11 mouse cellular contexts compared by ENCODE assay signal in the genomic region with DNA sequence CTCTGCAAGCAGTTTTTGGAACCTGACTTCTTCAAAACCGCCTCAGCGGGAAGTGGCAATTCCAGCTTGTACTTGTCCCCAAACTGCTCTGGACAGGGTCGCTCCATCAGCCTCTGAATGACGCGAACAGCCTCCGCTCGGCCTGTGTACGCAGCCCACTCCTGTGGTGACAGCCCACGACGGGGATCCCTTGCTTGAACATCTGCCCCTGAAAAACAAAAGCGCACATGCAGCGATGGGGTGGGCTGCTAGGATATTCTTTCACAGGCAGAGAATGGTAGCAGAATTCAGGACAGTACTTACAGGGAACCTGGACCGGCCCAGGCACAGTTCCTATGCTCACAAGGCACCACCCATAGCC.
A peak's percentile ranks its signal among the peaks of the same experiment; 100 is the strongest.
DNase-seq lines count a peak whose midpoint lies in the region; ATAC-seq lines count a peak whose summit lies in the region.
"Had no signal": no experiment of that assay in that cellular context is flagged by ENCODE, and none has a peak within 500 bp of the region (broad histone marks: within the 10 kb centered on the region; RNA-seq: fewer than 3 reads in every experiment).

No protein-coding gene starts in this region.

- H3K9ac ChIP-seq in heart, embryonic 16.5 days (ENCODE audit: low read length): no peak overlapping the region; the same call in 1 of the 2 replicates
- peak overlapping the region; percentile 41; the same call in 1 of the 2 replicates for H3K9ac ChIP-seq in hindbrain, embryonic 15.5 days

- H3K9me3 ChIP-seq in heart, embryonic 16.5 days (replicated peaks; ENCODE audit: control insufficient read depth, low read length): no peaks in the 10 kb centered on the region
- no peaks in the 10 kb centered on the region for H3K9me3 ChIP-seq in embryonic facial prominence, embryonic 10.5 days
- H3K9me3 ChIP-seq in hindbrain, embryonic 15.5 days: no peaks in the 10 kb centered on the region

- peak overlapping the region; percentile 13; the same call in 1 of the 2 replicates for H3K4me3 ChIP-seq in heart, embryonic 16.5 days (ENCODE audit: low read length)
- peak overlapping the region; percentile 51 for H3K4me3 ChIP-seq in embryonic facial prominence, embryonic 10.5 days
- H3K4me3 ChIP-seq in hindbrain, embryonic 15.5 days: peak overlapping the region; percentile 38

- WGBS in heart, embryonic 16.5 days: 22% methylated on average over 13 of the region's 13 CpGs
- 24% methylated on average over 13 of the region's 13 CpGs for WGBS in embryonic facial prominence, embryonic 10.5 days
- WGBS in hindbrain, embryonic 15.5 days: 16% methylated on average over 13 of the region's 13 CpGs

- H3K4me1 ChIP-seq in heart, embryonic 16.5 days (ENCODE audit: control insufficient read depth, insufficient read depth, low read length): peaks cover 21% of the 10 kb centered on the region
- peaks cover 38% of the 10 kb centered on the region for H3K4me1 ChIP-seq in embryonic facial prominence, embryonic 10.5 days
- H3K4me1 ChIP-seq in hindbrain, embryonic 15.5 days (replicated peaks): peaks cover 26% of the 10 kb centered on the region

- no peaks in the 10 kb centered on the region for H3K36me3 ChIP-seq in heart, embryonic 16.5 days (ENCODE audit: control insufficient read depth, insufficient read depth)
- H3K36me3 ChIP-seq in embryonic facial prominence, embryonic 10.5 days (replicated peaks): no peaks in the 10 kb centered on the region
- no peaks in the 10 kb centered on the region for H3K36me3 ChIP-seq in hindbrain, embryonic 15.5 days

- no peak overlapping the region for H3K27ac ChIP-seq in heart, embryonic 16.5 days (ENCODE audit: low read length)
- no peak overlapping the region for H3K27ac ChIP-seq in embryonic facial prominence, embryonic 10.5 days (replicated peaks)
- H3K27ac ChIP-seq in hindbrain, embryonic 15.5 days (replicated peaks): no peak overlapping the region

- DNase-seq in heart, postnatal 36 days: no peak
- DNase-seq in embryonic facial prominence, embryonic 10.5 days (ENCODE audit: low spot score): peak; percentile 25
- DNase-seq in neural tube, embryonic 10.5 days (ENCODE audit: extremely low spot score, low spot score): peak; percentile 40
- DNase-seq in gastrocnemius, postnatal 14 days: no peak
- DNase-seq in ovary, postnatal 36 days (ENCODE audit: low spot score): no peak
- DNase-seq in layer of hippocampus, adult 9-10 months (ENCODE audit: low spot score): no peak
- DNase-seq: adrenal gland, postnatal 10 days; cerebellum, postnatal 14 days; gastrocnemius, postnatal 10 days had no signal

- H3K27me3 ChIP-seq in heart, embryonic 16.5 days (ENCODE audit: control insufficient read depth, insufficient read depth, low read length): peaks cover 20% of the 10 kb centered on the region
- peaks cover 56% of the 10 kb centered on the region for H3K27me3 ChIP-seq in embryonic facial prominence, embryonic 10.5 days (replicated peaks; ENCODE audit: low read depth, poor library complexity, severe bottlenecking)
- peaks cover 9% of the 10 kb centered on the region; the same call in 1 of the 2 replicates for H3K27me3 ChIP-seq in hindbrain, embryonic 15.5 days

- peak overlapping the region; percentile 52 for H3K4me2 ChIP-seq in heart, embryonic 16.5 days (ENCODE audit: low read depth, low read length)
- H3K4me2 ChIP-seq in hindbrain, embryonic 15.5 days: peak overlapping the region; percentile 78

- ATAC-seq in heart, embryonic 16.5 days (replicated peaks; ENCODE audit: extremely low read depth, insufficient read depth, low FRiP score): no peak
- ATAC-seq in hindbrain, embryonic 15.5 days (ENCODE audit: low FRiP score, low read depth): peak; percentile 42

- intact Hi-C loops in heart, postnatal 36 days (cut with DNase I): no loop called here
- intact Hi-C loops in gastrocnemius, postnatal 14 days (cut with DNase I; ENCODE audit: low total_unique reads): no loop called here

Comparison
In these comparisons a context has a peak if more than half of its experiments do, and no peak if none do; other contexts are left out.
1. DNase-seq: peak in embryonic facial prominence, embryonic 10.5 days (single experiment) and neural tube, embryonic 10.5 days (single experiment); none in heart, postnatal 36 days (0 of 2), gastrocnemius, postnatal 14 days (single experiment), ovary, postnatal 36 days (single experiment) and layer of hippocampus, adult 9-10 months (single experiment).
2. Peak in every context shown above with its lines, with median percentiles within 50 percentile points of each other: H3K4me3 ChIP-seq.